Mouse (Mus musculus): ENCODE results near the gene Tdrd1.

Gene Tdrd1

DNA sequence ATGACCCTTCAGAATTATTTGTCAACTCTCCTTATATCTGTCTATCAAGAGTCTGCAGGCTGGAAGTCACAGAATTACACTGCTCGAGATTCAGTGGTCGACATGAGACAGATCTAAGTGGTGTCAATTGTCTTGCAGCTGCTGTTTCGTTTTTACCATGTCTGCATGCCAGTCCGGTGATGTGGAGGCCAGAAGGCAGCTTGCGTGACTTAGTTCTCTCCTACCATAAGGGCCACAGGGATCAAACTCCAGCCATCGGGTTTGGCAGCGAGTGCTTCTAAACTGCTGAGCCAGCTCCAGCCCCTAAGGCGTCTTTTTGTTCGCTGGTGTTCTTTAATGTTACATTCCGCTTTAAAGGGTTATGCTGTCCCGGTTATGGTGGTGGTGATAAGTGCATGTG lies 2.3 kb downstream of the Tdrd1 start:
- in situ Hi-C loops (cut with MboI, MseI), result no loop called here

DNA sequence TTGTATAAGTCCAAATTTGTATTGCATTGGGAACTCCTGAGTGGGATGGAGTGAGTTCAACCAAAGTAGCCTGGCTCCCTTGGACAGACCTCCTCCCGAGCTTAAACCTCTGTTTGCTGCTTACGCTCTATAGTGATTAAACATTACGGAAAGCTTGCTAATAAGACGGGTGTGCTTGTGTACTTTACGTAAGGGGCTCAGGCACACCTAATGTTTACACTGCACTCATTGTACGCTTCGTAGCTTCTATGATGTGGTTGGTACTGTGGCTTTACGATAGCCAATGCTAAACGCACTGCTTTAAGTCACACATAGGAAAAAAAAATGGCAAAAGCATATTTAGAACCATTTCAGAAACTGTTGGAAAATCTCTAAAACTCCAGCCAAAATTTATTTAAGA lies 3.3 kb downstream of the Tdrd1 start:
- in situ Hi-C loops (cut with MboI, MseI), result no loop called here

DNA sequence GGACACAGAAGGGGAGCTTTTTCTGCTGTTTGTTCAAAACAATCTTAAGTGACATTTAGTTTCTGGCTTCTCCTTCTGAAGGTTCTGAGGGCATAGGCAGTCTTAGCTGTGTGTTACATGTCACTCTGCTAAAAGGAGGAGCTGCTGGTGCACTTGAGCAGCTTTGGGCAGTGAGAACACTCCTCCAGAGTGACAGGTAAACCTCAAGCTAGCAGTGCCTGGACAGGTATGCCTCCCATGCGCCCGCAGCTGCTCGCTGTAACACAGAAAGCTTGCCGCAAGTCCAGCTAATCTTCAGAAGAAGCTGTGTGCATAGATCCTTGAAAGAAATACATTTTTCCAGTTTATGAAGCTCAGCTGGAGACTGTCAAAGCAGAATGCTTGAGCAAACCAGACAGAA lies 4.2 kb downstream of the Tdrd1 start:
- in situ Hi-C loops (cut with MboI, MseI), result no loop called here

DNA sequence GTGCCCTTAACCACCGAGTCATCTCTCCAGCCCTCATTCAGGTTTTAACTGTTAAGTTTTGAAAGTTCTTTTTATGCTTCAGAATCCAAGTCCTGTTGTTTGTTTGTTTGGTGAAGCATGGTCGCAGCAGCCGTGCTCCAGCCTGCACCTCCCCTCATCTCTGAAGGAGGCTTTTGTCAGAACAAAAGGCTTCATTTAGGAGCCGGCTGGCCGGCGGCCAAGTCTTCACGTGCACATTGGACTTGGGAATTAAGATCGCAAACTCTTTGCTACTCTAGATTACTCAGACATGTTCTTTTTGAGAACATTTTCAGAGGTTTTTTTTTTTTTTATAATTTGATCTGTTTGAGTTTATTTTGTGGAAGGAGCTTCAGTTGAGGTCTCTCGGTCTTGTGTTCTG lies 9.3 kb downstream of the Tdrd1 start:
- in situ Hi-C loops (cut with MboI, MseI), result no loop called here

- in situ Hi-C loops (cut with MboI, MseI), result no loop called here
Measured at GRCm38 (mm10) chr19:56838942-56839706, 13.1 kb downstream of the Tdrd1 start.

DNA sequence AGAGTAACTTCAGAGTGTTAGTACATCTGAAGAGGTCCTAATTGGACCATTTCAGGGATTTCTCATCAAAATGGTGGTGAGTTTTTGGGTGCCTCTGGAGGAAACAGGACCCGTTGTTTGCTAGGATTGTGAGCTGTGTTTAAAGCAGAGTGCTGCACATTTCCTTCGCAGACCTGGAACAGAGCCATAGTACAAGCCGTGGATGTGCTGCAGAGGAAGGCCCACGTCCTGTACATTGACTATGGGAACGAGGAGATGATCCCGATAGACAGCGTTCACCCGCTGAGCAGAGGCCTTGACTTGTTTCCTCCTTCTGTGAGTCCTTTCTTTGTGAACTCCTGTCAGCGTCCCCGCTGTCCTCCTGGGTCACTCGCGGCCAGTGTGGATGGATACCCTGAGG lies 17.0 kb downstream of the Tdrd1 start:
- in situ Hi-C loops (cut with MboI, MseI), result no loop called here

DNA sequence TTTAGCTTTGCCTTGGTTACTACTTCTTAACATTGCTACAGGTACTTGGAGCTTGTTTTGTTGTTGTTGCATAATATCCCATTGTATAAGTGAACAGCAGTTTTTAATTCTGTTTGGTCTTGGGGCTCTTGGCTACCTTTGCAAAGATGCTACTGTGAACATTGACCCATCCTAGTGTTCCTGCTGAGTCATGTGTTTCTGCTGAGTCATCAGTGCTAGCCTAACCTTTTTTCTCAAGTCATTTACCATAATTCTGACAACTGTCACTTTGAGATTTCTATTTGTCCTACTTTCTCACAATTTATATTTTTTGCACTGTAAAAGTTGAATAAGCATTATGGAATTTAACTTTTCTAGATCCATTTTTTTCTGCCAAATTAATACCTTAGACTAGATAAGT lies 26.6 kb downstream of the Tdrd1 start:
- in situ Hi-C loops (cut with MboI, MseI), result no loop called here

- in situ Hi-C loops (cut with MboI, MseI), result no loop called here
Measured at GRCm38 (mm10) chr19:56856455-56856854, 30.4 kb downstream of the Tdrd1 start.

DNA sequence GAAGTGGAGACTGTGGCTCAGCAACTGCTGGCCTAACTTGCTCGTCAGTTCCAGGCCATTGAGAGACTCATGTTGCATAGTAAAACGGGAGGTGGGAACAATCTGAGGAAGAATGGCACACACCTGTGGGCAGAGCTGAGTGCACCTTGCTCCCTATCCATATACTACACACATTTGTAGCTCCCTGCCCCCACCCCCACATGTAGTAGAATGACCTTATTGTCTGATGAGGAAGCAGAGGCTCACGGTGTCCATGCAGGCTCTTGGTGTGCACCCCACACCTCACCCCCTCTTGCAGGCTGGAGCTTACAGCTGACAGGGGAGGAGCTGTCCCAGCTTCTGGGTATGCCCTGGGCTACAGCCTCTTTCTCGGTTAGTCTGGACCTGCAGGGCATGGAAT lies 41.7 kb downstream of the Tdrd1 start:
- in situ Hi-C loops (cut with MboI, MseI), result no loop called here

DNA sequence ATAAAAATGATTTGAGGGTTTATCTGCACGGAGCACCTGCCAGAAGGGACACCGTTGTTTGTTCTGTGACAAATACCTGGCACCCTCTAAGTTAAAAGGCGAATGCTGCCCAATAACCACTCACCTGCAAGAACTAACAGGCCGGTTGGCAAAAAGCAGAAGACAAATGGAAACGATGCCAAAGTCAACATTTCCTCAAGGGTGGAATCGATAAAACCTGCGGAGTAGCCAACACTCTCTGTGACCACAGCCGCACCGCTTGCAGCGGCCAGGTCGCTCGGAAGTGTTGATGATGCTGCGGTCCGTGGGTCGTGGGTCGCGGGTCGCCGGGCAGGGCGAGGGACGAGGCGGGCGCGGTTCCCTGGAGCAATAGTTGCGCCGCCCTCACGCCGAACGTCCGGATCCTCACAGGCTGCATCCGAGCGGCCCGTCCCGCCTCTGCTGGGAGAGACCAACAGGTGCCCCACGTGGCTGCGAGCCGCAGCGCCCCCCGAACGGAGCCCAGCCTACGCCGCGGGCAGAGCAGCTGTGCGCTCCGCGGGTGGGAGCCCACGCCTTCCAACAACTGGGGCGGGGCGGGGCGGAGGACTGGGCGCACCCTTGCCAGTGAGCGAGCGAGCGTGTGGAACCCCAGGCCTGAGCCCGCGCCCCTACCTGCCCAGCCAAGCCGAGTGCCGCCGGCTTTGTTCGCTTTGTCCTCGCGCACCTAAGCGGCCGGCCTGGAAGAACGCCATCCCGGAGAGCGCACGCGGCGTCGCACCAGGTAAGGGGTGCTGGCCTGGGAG lies 48.0 kb downstream of the Tdrd1 start, which contains the start of gene Vwa2:
TSS of gene Vwa2 (plus strand) at position 434 of the 785 bp plus-strand sequence.
- in situ Hi-C loops (cut with MboI, MseI), result no loop called here

- in situ Hi-C loops (cut with MboI, MseI), result no loop called here
Measured at GRCm38 (mm10) chr19:56874601-56875315, 48.7 kb downstream of the Tdrd1 start.

- in situ Hi-C loops (cut with MboI, MseI), result no loop called here
Measured at GRCm38 (mm10) chr19:56877364-56877763, 51.4 kb downstream of the Tdrd1 start.

DNA sequence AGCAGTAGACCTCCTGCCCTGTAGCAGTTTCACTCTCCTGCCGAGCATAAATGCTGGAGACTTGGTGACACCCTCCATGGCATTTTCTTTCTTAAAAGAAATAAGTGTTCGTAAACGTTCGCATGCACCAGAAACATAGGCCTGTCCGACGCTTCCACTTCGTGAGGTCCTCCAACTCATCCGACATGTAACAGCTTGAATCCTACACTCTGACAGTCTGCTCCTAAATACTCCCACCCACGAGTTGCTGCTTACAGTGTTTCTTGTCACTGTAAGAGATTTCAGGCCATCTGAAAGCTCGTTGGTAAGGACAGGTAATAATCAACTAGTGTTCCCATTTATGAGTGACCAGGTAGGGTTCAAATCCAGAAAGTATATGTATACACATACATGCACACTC lies 61.9 kb downstream of the Tdrd1 start:
- in situ Hi-C loops (cut with MboI, MseI), result no loop called here

GRCm38 (mm10) chr19:56888654-56889053 lies 62.6 kb downstream of the Tdrd1 start:
- in situ Hi-C loops (cut with MboI, MseI), result no loop called here

- in situ Hi-C loops (cut with MboI, MseI), result no loop called here
Measured at GRCm38 (mm10) chr19:56891438-56891837, 65.4 kb downstream of the Tdrd1 start.

DNA sequence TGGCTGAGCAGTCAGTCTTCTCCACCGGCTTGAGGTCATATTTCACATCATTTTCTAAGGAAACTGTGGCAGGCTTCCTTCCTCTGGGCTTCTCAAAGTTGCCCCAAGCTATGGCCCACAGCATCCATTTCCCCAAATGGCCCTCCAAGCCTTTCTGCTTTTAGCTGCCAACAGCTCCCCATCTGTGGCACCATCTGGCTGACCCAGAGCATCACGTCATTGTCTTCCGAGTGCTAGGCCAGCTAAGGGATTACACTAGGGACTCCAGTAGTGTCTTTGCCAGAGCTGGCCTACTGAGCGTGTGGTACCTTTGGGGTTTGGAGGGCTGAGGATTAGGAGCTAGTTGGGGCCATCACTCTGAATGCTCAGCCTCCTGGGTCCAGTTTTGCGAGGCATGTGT lies 66.6 kb downstream of the Tdrd1 start:
- in situ Hi-C loops (cut with MboI, MseI), result no loop called here

- in situ Hi-C loops (cut with MboI, MseI), result no loop called here
Measured at GRCm38 (mm10) chr19:56893326-56893725, 67.3 kb downstream of the Tdrd1 start.

- in situ Hi-C loops (cut with MboI, MseI), result no loop called here
Measured at GRCm38 (mm10) chr19:56897654-56898053, 71.6 kb downstream of the Tdrd1 start.

DNA sequence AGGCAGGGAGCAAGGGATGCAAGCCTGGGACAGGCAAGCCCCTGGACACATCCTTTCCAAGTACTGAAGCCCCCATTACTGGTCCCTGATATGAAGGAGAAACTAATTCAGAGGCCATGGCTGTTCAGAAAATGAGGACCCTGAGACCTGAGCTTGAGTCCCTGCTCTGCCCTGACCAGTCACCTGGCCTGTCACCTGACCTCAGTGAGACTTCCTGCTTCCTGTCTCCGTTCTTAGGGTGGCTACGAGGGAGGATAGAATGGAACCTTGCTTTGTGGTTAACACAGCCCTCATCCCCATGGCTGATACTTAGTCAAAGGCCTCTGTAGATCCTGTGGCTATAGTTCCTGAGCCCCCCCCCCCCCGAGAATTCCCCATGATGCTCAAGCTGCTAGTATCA lies 78.1 kb downstream of the Tdrd1 start:
- in situ Hi-C loops (cut with MboI, MseI), result loop anchor here in 1 of 2 experiments (10.0 to 25.0 kb wide), 2 partner anchors 408 to 549 kb away; partner anchors contain the start of gene Ablim1

GRCm38 (mm10) chr19:56905395-56905794 lies 79.4 kb downstream of the Tdrd1 start:
- in situ Hi-C loops (cut with MboI, MseI), result loop anchor here in 1 of 2 experiments (10.0 to 25.0 kb wide), 2 partner anchors 407 to 551 kb away; partner anchors contain the start of gene Ablim1

DNA sequence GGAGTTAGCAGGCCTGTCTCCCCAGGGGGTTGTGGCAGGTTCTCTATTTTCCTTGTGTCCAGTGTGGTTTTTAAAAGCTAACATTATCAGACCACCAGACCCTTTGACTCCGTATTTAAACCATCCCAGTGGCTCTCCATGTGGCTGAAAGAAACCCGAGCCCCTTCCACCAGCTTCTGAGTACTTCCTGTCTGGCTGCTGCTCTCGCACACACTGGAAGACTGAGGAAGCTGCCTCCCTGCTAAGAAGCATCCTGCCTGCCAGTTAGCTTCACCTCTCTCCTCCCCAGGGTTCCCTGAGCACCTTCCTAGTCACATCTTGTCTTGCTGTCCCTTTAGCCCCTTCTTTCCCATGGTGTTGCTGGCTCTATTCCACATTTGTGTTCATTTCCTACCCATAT lies 81.8 kb downstream of the Tdrd1 start:
- in situ Hi-C loops (cut with MboI, MseI), result loop anchor here in 1 of 2 experiments (10.0 to 25.0 kb wide), 2 partner anchors 404 to 553 kb away; partner anchors contain the start of gene Ablim1

All from T-helper 17 cell (primary cell).